Mouse (Mus musculus): ENCODE measurements around the gene Cenpu.

Cenpu gene

GRCm38 (mm10) chr8:46600959-46601707 is 49.3 kb downstream of the Cenpu start:
- DNase-seq = no peak

- DNase-seq = no peak
Observed at GRCm38 (mm10) chr8:46603587-46603986, 51.8 kb downstream of the Cenpu start.

- DNase-seq = no peak
Observed at GRCm38 (mm10) chr8:46606930-46607329, 55.1 kb downstream of the Cenpu start.

- DNase-seq = no peak
Observed at GRCm38 (mm10) chr8:46611557-46611956, 59.7 kb downstream of the Cenpu start.

- DNase-seq = no peak
Observed at GRCm38 (mm10) chr8:46612913-46613312, 61.1 kb downstream of the Cenpu start.

- DNase-seq = no peak
Observed at GRCm38 (mm10) chr8:46613377-46613776, 61.5 kb downstream of the Cenpu start.

- no peak for DNase-seq
Observed at GRCm38 (mm10) chr8:46615936-46616335, 64.1 kb downstream of the Cenpu start.

GRCm38 (mm10) chr8:46616879-46617689 is 65.3 kb downstream of the Cenpu start, which contains the start of the genes Primpol and Casp3:
Gene Primpol, minus strand, starts transcription at chr8:46617212.
Gene Casp3, plus strand, starts transcription at chr8:46617291.
- DNase-seq = peak; percentile 98

- peak; percentile 17 for DNase-seq
Observed at GRCm38 (mm10) chr8:46617690-46618620, 66.1 kb downstream of the Cenpu start.

GRCm38 (mm10) chr8:46618639-46619320 is 67.0 kb downstream of the Cenpu start:
- no peak for DNase-seq

- no peak for DNase-seq
Observed at GRCm38 (mm10) chr8:46622446-46623270, 70.8 kb downstream of the Cenpu start.

- DNase-seq = no peak
Observed at GRCm38 (mm10) chr8:46625166-46625565, 73.3 kb downstream of the Cenpu start.

GRCm38 (mm10) chr8:46626642-46627041 is 74.8 kb downstream of the Cenpu start:
- no peak for DNase-seq

GRCm38 (mm10) chr8:46627881-46628280 is 76.1 kb downstream of the Cenpu start:
- DNase-seq = no peak

GRCm38 (mm10) chr8:46628645-46629044 is 76.8 kb downstream of the Cenpu start:
- DNase-seq = no peak
